Mouse (Mus musculus): ENCODE data around the gene Ppfibp1.

DNA sequence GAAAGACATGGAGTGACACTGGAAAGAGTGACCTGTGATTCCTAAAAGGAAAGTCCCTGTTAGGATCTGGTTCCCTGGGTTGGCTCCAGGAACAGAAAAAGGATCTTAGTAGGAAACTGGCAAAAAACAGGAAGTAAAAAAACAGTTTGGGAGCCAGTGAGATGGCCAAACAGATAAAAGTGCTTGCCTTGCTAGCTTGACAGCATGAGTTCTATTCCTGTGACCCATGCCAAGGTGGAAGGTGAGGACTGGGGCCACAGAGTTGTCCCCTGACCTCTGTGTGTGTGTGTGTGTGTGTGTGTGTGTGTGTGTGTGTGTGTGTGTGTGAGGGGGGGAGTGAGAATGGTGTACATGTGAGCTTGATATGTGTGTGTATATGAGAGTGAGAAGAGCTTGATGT, 135.3 kb downstream of the Ppfibp1 start:
- TF ChIP-seq POLR2A (IDR thresholded peaks at IDR 0.05; ENCODE audit: extremely low read depth, insufficient read depth, low read length) (no peak), CTCF (IDR thresholded peaks at IDR 0.05; ENCODE audit: extremely low read depth, insufficient read depth, low read length) (no peak)

Measured in cortical plate, adult 2 months (tissue).